Mouse (Mus musculus) heart, embryonic 15.5 days (tissue): Measurements from ENCODE around the gene Axdnd1. TPM values are rescaled to one million over a fixed set of nuclear protein-coding genes. Genes with fewer than 3 reads are reported as not detected.
"Not testable (repeated sequence)": the region's sequence is repeated elsewhere in the genome, so short reads cannot be mapped to it uniquely, and the experiment has no call there.

Experiments used
- ATAC-seq: fragments of 200-750 bp; cut with Nextera tagmentation; replicated peaks from 2 replicates; pipeline ENCODE4 v1.8.0; 2017; ENCODE audit warnings: low read depth, moderate TSS enrichment; ENCODE audit not compliant: insufficient number of reproducible peaks, insufficient read depth, low FRiP score
- H3K27ac ChIP-seq: fragments of 300-500 bp; sonication (generic); 2 replicates; pipeline ENCODE4 v1.5.1; 2015; ENCODE audit warnings: mild to moderate bottlenecking, inconsistent platforms
- H3K27me3 ChIP-seq: fragments of 300-500 bp; sonication (generic); 2 replicates; pipeline ENCODE4 v1.6.1; 2015; ENCODE audit warnings: inconsistent platforms
- H3K36me3 ChIP-seq: fragments of 300-500 bp; sonication (generic); 2 replicates; pipeline ENCODE4 v1.6.1; 2015; ENCODE audit warnings: mild to moderate bottlenecking, inconsistent platforms
- H3K4me1 ChIP-seq: fragments of 300-500 bp; sonication (generic); replicated peaks from 2 replicates; pipeline ENCODE4 v1.6.1; 2015; ENCODE audit warnings: inconsistent platforms
- H3K4me2 ChIP-seq: fragments of 300-500 bp; sonication (generic); 2 replicates; pipeline ENCODE4 v1.6.1; 2015; ENCODE audit warnings: inconsistent platforms, mild to moderate bottlenecking, moderate library complexity
- H3K4me3 ChIP-seq: fragments of 300-500 bp; sonication (generic); 2 replicates; pipeline ENCODE4 v1.5.1; 2015; ENCODE audit warnings: mild to moderate bottlenecking, inconsistent platforms
- H3K9ac ChIP-seq: fragments of 300-500 bp; sonication (generic); 2 replicates; pipeline ENCODE4 v1.6.1; 2015; ENCODE audit warnings: mild to moderate bottlenecking, inconsistent platforms
- H3K9me3 ChIP-seq: fragments of 300-500 bp; sonication (generic); replicated peaks from 2 replicates; pipeline ENCODE4 v1.6.1; 2016; ENCODE audit warnings: inconsistent platforms
- WGBS: fragments of 180-500 bp; shearing (Covaris S2); methylation state at CpG from one replicate; pipeline ENCODE4 v1.1.7; 2015; ENCODE audit warnings: mixed read lengths; 5-methylcytosine and 5-hydroxymethylcytosine counted together
- polyA plus RNA-seq: library from polyadenylated mRNA; unstranded; fragments of >200 nt; fragmentation: Nextera tagmentation; extraction: Ambion mirVana; gene quantifications from 2 replicates; pipeline ENCODE4 v1.2.1, GENCODE M21; 2015

Gene Axdnd1
- polyA plus RNA-seq, 1 experiment from 2014 or later = 0.24 TPM

DNA sequence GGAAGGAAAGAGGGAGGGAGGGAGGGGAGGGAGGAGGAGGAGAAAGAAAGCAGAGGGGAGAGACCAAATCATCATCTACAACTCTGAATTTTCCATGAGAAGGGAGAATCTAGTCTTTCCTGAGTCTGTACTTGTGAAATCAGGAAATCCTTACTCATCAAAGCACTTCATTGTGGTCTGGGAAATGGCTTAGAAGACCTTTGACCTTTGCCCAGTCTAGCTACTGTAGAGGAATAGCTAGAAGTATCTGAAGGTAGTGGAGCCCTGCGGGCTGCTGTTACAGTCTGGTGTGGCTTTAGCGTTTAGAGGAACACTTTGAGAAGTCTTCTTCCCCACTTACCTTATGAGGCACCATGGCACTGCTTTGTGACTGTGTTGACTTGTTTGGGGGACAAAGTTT is 18.5 kb downstream of the Axdnd1 start:
- H3K9ac ChIP-seq = no peak overlapping the region
- H3K4me2 ChIP-seq = no peak overlapping the region
- no peak for ATAC-seq
- 62% methylated on average over 2 of the region's 2 CpGs for WGBS
- H3K4me3 ChIP-seq = no peak overlapping the region
- no peaks in the 10 kb centered on the region for H3K4me1 ChIP-seq
- H3K27me3 ChIP-seq = no peaks in the 10 kb centered on the region
- no peak overlapping the region for H3K27ac ChIP-seq
- H3K9me3 ChIP-seq = no peaks in the 10 kb centered on the region
- H3K36me3 ChIP-seq = no peaks in the 10 kb centered on the region

DNA sequence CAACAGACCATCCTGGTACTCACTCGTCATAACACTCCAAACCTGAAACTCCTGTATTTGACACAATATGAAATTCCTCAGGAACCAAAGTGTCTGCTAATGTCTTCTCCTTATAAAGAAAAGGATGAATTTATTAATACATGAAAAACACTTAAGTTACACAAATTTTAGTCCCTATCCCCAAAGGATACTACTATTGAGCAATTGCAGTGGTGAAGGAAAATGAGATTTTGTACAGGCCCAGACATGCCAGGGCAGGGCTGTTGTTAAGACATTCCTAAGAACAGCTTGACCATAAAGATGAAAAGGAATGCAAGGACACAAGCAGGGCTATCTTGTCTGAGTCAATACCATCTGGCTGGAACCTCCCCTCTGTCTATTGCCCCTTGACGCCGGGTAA is 20.8 kb downstream of the Axdnd1 start:
- H3K27me3 ChIP-seq, H3K36me3 ChIP-seq, H3K9ac ChIP-seq, ATAC-seq, H3K4me2 ChIP-seq, H3K9me3 ChIP-seq, H3K4me3 ChIP-seq, H3K27ac ChIP-seq, H3K4me1 ChIP-seq: not testable (repeated sequence)
- 54% methylated on average over 3 of the region's 3 CpGs for WGBS

DNA sequence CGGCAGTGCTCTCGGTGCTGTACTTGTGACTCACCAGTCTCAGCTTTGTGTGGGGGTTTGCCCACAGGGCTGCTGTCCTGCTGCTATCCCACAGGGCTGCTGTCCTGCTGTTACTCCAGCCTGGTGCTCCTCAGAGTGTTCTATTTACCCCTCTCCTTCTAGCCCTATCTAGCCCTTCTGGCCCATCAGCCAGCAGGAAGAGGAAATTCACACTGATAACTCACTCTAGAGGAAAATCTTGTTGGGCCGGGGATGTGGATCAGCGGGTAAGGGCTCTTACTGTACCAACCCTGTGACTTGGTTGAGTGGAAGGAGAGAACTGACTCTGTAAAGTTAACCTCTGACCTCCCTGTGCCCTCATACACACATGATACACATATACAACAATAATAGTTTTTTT is 27.8 kb downstream of the Axdnd1 start:
- H3K4me1 ChIP-seq = 0 out of 2 replicates have a peak, but pooled peaks cover 2% of the 10 kb centered on the region
- H3K4me2 ChIP-seq = no peak overlapping the region
- H3K9ac ChIP-seq = no peak overlapping the region
- H3K9me3 ChIP-seq = no peaks in the 10 kb centered on the region
- H3K36me3 ChIP-seq = no peaks in the 10 kb centered on the region
- H3K27ac ChIP-seq = no peak overlapping the region
- no peak overlapping the region for H3K4me3 ChIP-seq
- no peak for ATAC-seq
- no peaks in the 10 kb centered on the region for H3K27me3 ChIP-seq
- 51% methylated on average over 4 of the region's 4 CpGs for WGBS

DNA sequence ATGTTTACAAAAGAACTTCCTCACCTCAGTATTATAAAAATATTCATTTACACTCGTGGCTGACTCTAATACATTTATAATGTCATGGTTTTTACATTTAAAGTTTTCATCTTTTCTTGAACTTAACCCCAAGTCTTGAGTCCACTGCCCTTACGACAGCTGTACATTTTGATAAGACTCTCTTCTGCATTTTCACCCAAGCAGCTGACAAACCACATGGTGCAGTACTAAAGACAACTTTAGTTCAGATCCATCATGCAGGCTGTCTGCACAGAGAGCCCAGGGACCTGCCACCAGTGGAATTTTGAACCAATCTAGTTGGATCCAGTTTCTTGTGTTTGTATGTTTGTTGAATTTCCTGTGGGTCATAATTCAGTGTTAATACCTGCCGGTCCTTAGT is 34.1 kb downstream of the Axdnd1 start:
- WGBS = 63% methylated on average over 3 of the region's 3 CpGs
- H3K4me1 ChIP-seq = 0 out of 2 replicates have a peak, but pooled peaks cover 2% of the 10 kb centered on the region
- no peak overlapping the region for H3K4me2 ChIP-seq
- no peak overlapping the region for H3K4me3 ChIP-seq
- no peak overlapping the region for H3K9ac ChIP-seq
- H3K27me3 ChIP-seq = no peaks in the 10 kb centered on the region
- H3K27ac ChIP-seq = no peak overlapping the region
- H3K9me3 ChIP-seq = no peaks in the 10 kb centered on the region
- H3K36me3 ChIP-seq = no peaks in the 10 kb centered on the region
- ATAC-seq = no peak

GRCm38 (mm10) chr1:156386232-156386631 is 34.7 kb downstream of the Axdnd1 start:
- Histone ChIP-seq H3K4me2 (no peak overlapping the region), H3K27ac (no peak overlapping the region), H3K4me3 (no peak overlapping the region), H3K4me1 (no peaks in the 10 kb centered on the region), H3K9me3 (no peaks in the 10 kb centered on the region), H3K27me3 (no peaks in the 10 kb centered on the region), H3K9ac (no peak overlapping the region), H3K36me3 (no peaks in the 10 kb centered on the region)
- no peak for ATAC-seq
- WGBS = 73% methylated on average over 4 of the region's 4 CpGs

- 90% methylated on average over 3 of the region's 3 CpGs for WGBS
Measured at GRCm38 (mm10) chr1:156381217-156381616, 39.7 kb downstream of the Axdnd1 start.

GRCm38 (mm10) chr1:156365740-156366139 is 55.2 kb downstream of the Axdnd1 start, which contains the start of gene Gm2000:
Gene Gm2000 (plus strand): TSS chr1:156366040.
- no peak within 1 kb of the TSS for H3K27ac ChIP-seq
- no peaks in the 10 kb centered on the region for H3K9me3 ChIP-seq
- H3K4me1 ChIP-seq = no peaks in the 10 kb centered on the region
- no peak within 1 kb of the TSS for H3K9ac ChIP-seq
- no peak within 1 kb of the TSS for H3K4me2 ChIP-seq
- H3K4me3 ChIP-seq = no peak within 1 kb of the TSS
- H3K36me3 ChIP-seq = no peaks in the 10 kb centered on the region
- no peak for ATAC-seq
- no peaks in the 10 kb centered on the region for H3K27me3 ChIP-seq
- WGBS = 79% methylated on average over 8 of the region's 8 CpGs

More at GRCm38 (mm10) chr1:156381217-156381616, 39.7 kb downstream of the Axdnd1 start:
- Histone ChIP-seq H3K9me3 (no peaks in the 10 kb centered on the region), H3K27ac (no peak overlapping the region), H3K36me3 (no peaks in the 10 kb centered on the region), H3K27me3 (no peaks in the 10 kb centered on the region), H3K4me2 (no peak overlapping the region), H3K4me1 (no peaks in the 10 kb centered on the region), H3K9ac (no peak overlapping the region), H3K4me3 (no peak overlapping the region)
- no peak for ATAC-seq

DNA sequence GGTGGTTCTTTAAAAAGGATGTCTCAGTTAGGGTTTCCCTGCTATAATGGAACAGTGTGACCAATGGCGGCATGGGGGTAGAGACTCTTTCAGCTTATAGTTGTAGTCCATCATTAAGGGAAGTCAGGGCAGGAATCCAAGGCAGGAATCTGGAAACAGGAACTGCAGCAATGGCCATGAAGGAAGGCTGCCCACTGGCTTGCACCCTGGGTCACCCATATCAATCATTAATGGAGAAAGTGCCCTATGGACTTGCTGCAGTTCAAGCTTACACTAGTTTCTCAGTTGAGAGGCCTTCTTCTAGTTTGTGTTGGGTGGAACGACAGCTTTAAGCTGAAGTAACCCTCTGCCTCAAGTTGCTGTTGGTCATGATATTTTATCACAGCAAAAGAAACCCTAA is 68.5 kb downstream of the Axdnd1 start:
- no peak overlapping the region for H3K27ac ChIP-seq
- 87% methylated on average over 2 of the region's 2 CpGs for WGBS
- no peaks in the 10 kb centered on the region for H3K27me3 ChIP-seq

GRCm38 (mm10) chr1:156350441-156350840 is 70.5 kb downstream of the Axdnd1 start:
- Histone ChIP-seq H3K9ac (no peak overlapping the region), H3K27me3 (no peaks in the 10 kb centered on the region), H3K4me1 (no peaks in the 10 kb centered on the region), H3K27ac (no peak overlapping the region), H3K36me3 (no peaks in the 10 kb centered on the region), H3K4me2 (no peak overlapping the region), H3K9me3 (no peaks in the 10 kb centered on the region), H3K4me3 (no peak overlapping the region)
- ATAC-seq = no peak
- WGBS = 86% methylated on average over 4 of the region's 4 CpGs

More for the DNA sequence above, 68.5 kb downstream of the Axdnd1 start:
- no peak for ATAC-seq
- Histone ChIP-seq H3K4me2 (no peak overlapping the region), H3K4me1 (no peaks in the 10 kb centered on the region), H3K36me3 (no peaks in the 10 kb centered on the region), H3K9ac (no peak overlapping the region), H3K9me3 (no peaks in the 10 kb centered on the region), H3K4me3 (no peak overlapping the region)

GRCm38 (mm10) chr1:156349031-156349430 is 71.9 kb downstream of the Axdnd1 start:
- H3K9ac ChIP-seq = no peak overlapping the region
- no peak overlapping the region for H3K27ac ChIP-seq
- H3K4me3 ChIP-seq = no peak overlapping the region
- 66% methylated on average over 4 of the region's 4 CpGs for WGBS
- H3K9me3 ChIP-seq = no peaks in the 10 kb centered on the region
- H3K27me3 ChIP-seq = no peaks in the 10 kb centered on the region
- H3K36me3 ChIP-seq = no peaks in the 10 kb centered on the region
- no peak for ATAC-seq
- H3K4me2 ChIP-seq = no peak overlapping the region
- H3K4me1 ChIP-seq = no peaks in the 10 kb centered on the region

DNA sequence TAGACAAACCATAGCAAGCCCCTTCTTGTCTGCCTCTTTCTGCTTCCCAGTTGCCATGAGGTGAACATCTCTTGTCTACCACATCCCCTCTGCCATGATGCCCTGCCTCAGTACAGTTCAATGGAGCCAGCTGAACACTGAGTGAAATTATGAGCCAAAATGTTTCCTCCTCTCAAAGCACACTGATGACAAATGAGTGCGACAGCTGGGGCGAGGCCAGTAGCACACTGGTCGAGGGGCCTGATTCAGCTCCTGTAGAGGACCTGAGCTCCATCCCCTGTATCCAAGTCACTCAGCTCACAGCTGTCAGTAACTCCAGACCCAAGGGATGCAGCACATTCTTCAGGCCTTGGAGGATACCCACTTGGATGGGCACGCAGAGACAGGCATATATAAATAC is 75.3 kb downstream of the Axdnd1 start:
- Histone ChIP-seq H3K4me2 (no peak overlapping the region), H3K36me3 (no peaks in the 10 kb centered on the region), H3K4me3 (no peak overlapping the region), H3K27ac (no peak overlapping the region), H3K4me1 (no peaks in the 10 kb centered on the region), H3K9me3 (no peaks in the 10 kb centered on the region), H3K9ac (no peak overlapping the region), H3K27me3 (no peaks in the 10 kb centered on the region)
- 79% methylated on average over 4 of the region's 4 CpGs for WGBS
- ATAC-seq = no peak

GRCm38 (mm10) chr1:156344433-156344832 is 76.5 kb downstream of the Axdnd1 start:
- WGBS = 40% methylated on average over 4 of the region's 4 CpGs
- no peak for ATAC-seq
- Histone ChIP-seq H3K27ac (no peak overlapping the region), H3K36me3 (no peaks in the 10 kb centered on the region), H3K4me1 (no peaks in the 10 kb centered on the region), H3K4me2 (no peak overlapping the region), H3K9ac (no peak overlapping the region), H3K27me3 (no peaks in the 10 kb centered on the region), H3K9me3 (no peaks in the 10 kb centered on the region), H3K4me3 (no peak overlapping the region)
